ENCODE assay signal across 30 mouse cellular contexts in genomic region chr4:134269622-134270021, GRCm38 (mm10). TPM values are rescaled to one million over a fixed set of nuclear protein-coding genes. Genes with fewer than 3 reads are reported as not detected.
DNase-seq lines count a peak whose midpoint lies in the region; ATAC-seq and TF ChIP-seq lines count a peak whose summit lies in the region.
"Not testable (repeated sequence)": the region's sequence is repeated elsewhere in the genome, so short reads cannot be mapped to it uniquely, and the experiment has no call there.
"Had no signal": no experiment of that assay in that cellular context is flagged by ENCODE, and none has a peak within 500 bp of the region (broad histone marks: within the 10 kb centered on the region; RNA-seq: fewer than 3 reads in every experiment).

No protein-coding gene starts in this region.

- intact Hi-C loops in gastrocnemius, adult 2 months (cut with DNase I) = loop anchor here (10.0 kb wide), 1 partner anchor 205 kb away; no protein-coding TSS in a partner anchor

- H3K79me2 ChIP-seq in MEL (ENCODE audit: control insufficient read depth, insufficient read depth, low read length, poor library complexity) = not testable (repeated sequence)

- not testable (repeated sequence) for ATAC-seq in liver, embryonic 14.5 days (ENCODE audit: insufficient read depth); midbrain, embryonic 11.5 days (ENCODE audit: low FRiP score); stomach, postnatal 0 days (ENCODE audit: low FRiP score, low TSS enrichment)

- H3K27ac ChIP-seq in MEL (ENCODE audit: control insufficient read depth, low read depth, low read length); gastrocnemius, adult 2 months; kidney, adult 2 months (ENCODE audit: insufficient read depth, low read depth, low read length); liver, embryonic 14.5 days; midbrain, embryonic 11.5 days (ENCODE audit: low read depth, low read length); stomach, postnatal 0 days (replicated peaks): not testable (repeated sequence)

- H3K9ac ChIP-seq in MEL (ENCODE audit: control insufficient read depth, low read depth, low read length, poor library complexity, severe bottlenecking); liver, embryonic 14.5 days (replicated peaks); midbrain, embryonic 11.5 days (ENCODE audit: low read length); stomach, postnatal 0 days (ENCODE audit: low read length): not testable (repeated sequence)

- H3K4me2 ChIP-seq in liver, embryonic 14.5 days (ENCODE audit: low read depth); midbrain, embryonic 11.5 days; stomach, postnatal 0 days (replicated peaks; ENCODE audit: low read depth): not testable (repeated sequence)

- TF ChIP-seq RAD21 in MEL (IDR thresholded peaks at IDR 0.05; ENCODE audit: low read depth, low read length) = peak; percentile 48

- not testable (repeated sequence) for H3K4me3 ChIP-seq in MEL (ENCODE audit: control insufficient read depth in 1 of 2, insufficient read depth in 1 of 2, low read depth in 2 of 2, low read length in 2 of 2); gastrocnemius, adult 2 months; kidney, adult 2 months (ENCODE audit: insufficient read depth, low read depth, low read length); liver, embryonic 14.5 days (ENCODE audit: insufficient read depth in 1 of 2, low read depth in 2 of 2, low read length in 2 of 2); midbrain, embryonic 11.5 days (ENCODE audit: low read depth, low read length); stomach, postnatal 0 days (ENCODE audit: low read depth, low read length)

- H3K9me3 ChIP-seq in MEL (replicated peaks; ENCODE audit: insufficient read depth, low read length); liver, embryonic 14.5 days (ENCODE audit: control insufficient read depth, low read length); midbrain, embryonic 11.5 days (ENCODE audit: control insufficient read depth, low read length); stomach, postnatal 0 days (ENCODE audit: control insufficient read depth, low read length): not testable (repeated sequence)

- H3K27me3 ChIP-seq in MEL (ENCODE audit: control insufficient read depth in 1 of 2, insufficient read depth in 2 of 2, low read length in 2 of 2); kidney, adult 2 months (replicated peaks; ENCODE audit: control insufficient read depth, insufficient read depth, low read length); liver, embryonic 14.5 days (ENCODE audit: control insufficient read depth, insufficient read depth, low read length); midbrain, embryonic 11.5 days (ENCODE audit: control insufficient read depth, insufficient read depth, low read length); stomach, postnatal 0 days (ENCODE audit: control insufficient read depth, insufficient read depth, low read length): not testable (repeated sequence)

- not testable (repeated sequence) for TF ChIP-seq EP300 in MEL (IDR thresholded peaks at IDR 0.05; ENCODE audit: low read depth in 1 of 2, low read length in 2 of 2); liver, embryonic 14.5 days (IDR thresholded peaks at IDR 0.05; ENCODE audit: low read depth); stomach, postnatal 0 days (optimal IDR thresholded peaks at IDR 0.05)

- not testable (repeated sequence) for TF ChIP-seq POLR2A in MEL (IDR thresholded peaks at IDR 0.05; ENCODE audit: control insufficient read depth in 1 of 2, insufficient read depth in 1 of 2, low read depth in 1 of 2, low read length in 2 of 2, poor library complexity in 1 of 2); kidney, adult 2 months (IDR thresholded peaks at IDR 0.05; ENCODE audit: low read depth, low read length)

- peak; percentile 43 for DNase-seq in CD4-positive helper T cell, adult 2 months (ENCODE audit: low read depth, low spot score)
- DNase-seq in MEL (ENCODE audit: low read depth, low spot score) = peak; percentile 53
- not testable (repeated sequence) for DNase-seq in gastrocnemius, adult 2 months; kidney, adult 2 months; liver, embryonic 14.5 days (ENCODE audit: low read depth in 3 of 3, low spot score in 3 of 3); stomach, postnatal 0 days (ENCODE audit: low spot score)
- DNase-seq in midbrain, embryonic 11.5 days (ENCODE audit: low spot score, missing footprints) = peak; percentile 26

- H3K36me3 ChIP-seq in MEL (ENCODE audit: control insufficient read depth in 1 of 2, insufficient read depth in 2 of 2, low read length in 2 of 2) = peaks cover 0 to 10% of the 10 kb centered on the region in 2 experiments; a peak in 2 of 4 replicates
- H3K36me3 ChIP-seq in kidney, adult 2 months (ENCODE audit: control insufficient read depth, insufficient read depth, low read length); liver, embryonic 14.5 days (replicated peaks; ENCODE audit: control insufficient read depth, insufficient read depth, low read depth); midbrain, embryonic 11.5 days (ENCODE audit: control insufficient read depth, insufficient read depth, low read length); stomach, postnatal 0 days (ENCODE audit: control insufficient read depth, insufficient read depth, low read length): not testable (repeated sequence)

- H3K4me1 ChIP-seq in MEL (ENCODE audit: control insufficient read depth in 1 of 2, insufficient read depth in 2 of 2, low read length in 2 of 2) = peaks cover 4 to 12% of the 10 kb centered on the region in 2 experiments; a peak in 3 of 4 replicates
- not testable (repeated sequence) for H3K4me1 ChIP-seq in kidney, adult 2 months (ENCODE audit: control insufficient read depth, insufficient read depth, low read length); midbrain, embryonic 11.5 days (ENCODE audit: control insufficient read depth, insufficient read depth, low read length); stomach, postnatal 0 days (replicated peaks; ENCODE audit: control insufficient read depth, insufficient read depth)
- H3K4me1 ChIP-seq in liver, embryonic 14.5 days (replicated peaks; ENCODE audit: control insufficient read depth in 2 of 2, insufficient read depth in 2 of 2, low read length in 1 of 2) = peaks cover 16 to 20% of the 10 kb centered on the region in 2 experiments

- TF ChIP-seq CTCF in MEL (IDR thresholded peaks at IDR 0.05 in 2 of 3, conservative IDR thresholded peaks at IDR 0.05 in 1 of 3; ENCODE audit: control insufficient read depth in 1 of 3, insufficient read depth in 1 of 3, low read depth in 2 of 3, low read length in 3 of 3, poor library complexity in 1 of 3, severe bottlenecking in 1 of 3) = peak; percentile 38 to 67 (median 43)
- TF ChIP-seq CTCF in gastrocnemius, adult 2 months (IDR thresholded peaks at IDR 0.05) = peak; percentile 60
- TF ChIP-seq CTCF in kidney, adult 2 months (conservative IDR thresholded peaks at IDR 0.05; ENCODE audit: insufficient read depth, insufficient read length, low read depth, low read length) = 0 out of 2 replicates have a peak, but pooled peaks have one; percentile 29
- TF ChIP-seq CTCF in liver, embryonic 14.5 days (IDR thresholded peaks at IDR 0.05; ENCODE audit: low read depth) = peak; percentile 70
- peak; percentile 59 for TF ChIP-seq CTCF in stomach, postnatal 0 days (IDR thresholded peaks at IDR 0.05; ENCODE audit: low read depth)

RNA-seq across cellular contexts. Expression of gene Grrp1, which starts 15.7 kb away (rescaled TPM):
- not detected in 2 replicates for total RNA-seq in MEL (2012; rRNA removed)
- polyA plus RNA-seq in MEL (2012; ENCODE audit: insufficient read depth in 1 of 2, insufficient read length in 2 of 2, low read depth in 1 of 2, low replicate concordance in 2 of 2, missing spikeins in 1 of 2) = not detected
- 1 to 10 TPM; 1.7 to 3.1 TPM for total RNA-seq in gastrocnemius, adult 2 months (2021)
- 11.5 and 11.8 TPM in 2 replicates for polyA plus RNA-seq in kidney, adult 2 months (2012; rRNA removed)
- 0.77 and 1.1 TPM in 2 replicates for polyA plus RNA-seq in liver, embryonic 14.5 days (2012; rRNA removed)
- polyA plus RNA-seq in liver, embryonic 14.5 days (2014; fragmentation: Nextera tagmentation; extraction: Ambion mirVana) = 0.40 and 0.55 TPM in 2 replicates
- 4.2 and 5.1 TPM in 2 replicates for polyA plus RNA-seq in midbrain, embryonic 11.5 days (2014; fragmentation: Nextera tagmentation; extraction: Ambion mirVana)
- polyA plus RNA-seq in stomach, postnatal 0 days (2015; fragmentation: Nextera tagmentation; extraction: Ambion mirVana) = 3.7 and 4.2 TPM in 2 replicates
- total RNA-seq: granulocyte monocyte progenitor cell, adult 5-6 weeks; megakaryocyte, adult 5-6 weeks had no signal

RNA-seq across cellular contexts. Expression of gene Pdik1l, which starts 18.1 kb away (rescaled TPM):
- 13.0 and 14.3 TPM in 2 replicates for total RNA-seq in MEL (2012; rRNA removed)
- polyA plus RNA-seq in MEL (2012; ENCODE audit: insufficient read depth in 1 of 2, insufficient read length in 2 of 2, low read depth in 1 of 2, low replicate concordance in 2 of 2, missing spikeins in 1 of 2) = 10 to 100 TPM; 11.7 to 32.1 TPM
- 1 to 10 TPM; 3.2 TPM for total RNA-seq in gastrocnemius, adult 2 months (2021)
- 3.3 and 3.4 TPM in 2 replicates for polyA plus RNA-seq in kidney, adult 2 months (2012; rRNA removed)
- polyA plus RNA-seq in liver, embryonic 14.5 days (2012; rRNA removed) = 2.8 and 4.5 TPM in 2 replicates
- polyA plus RNA-seq in liver, embryonic 14.5 days (2014; fragmentation: Nextera tagmentation; extraction: Ambion mirVana) = 11.7 and 12.4 TPM in 2 replicates
- polyA plus RNA-seq in midbrain, embryonic 11.5 days (2014; fragmentation: Nextera tagmentation; extraction: Ambion mirVana) = 24.5 and 28.8 TPM in 2 replicates
- polyA plus RNA-seq in stomach, postnatal 0 days (2015; fragmentation: Nextera tagmentation; extraction: Ambion mirVana) = 8.3 and 8.4 TPM in 2 replicates

RNA-seq across cellular contexts. Expression of gene Gm30191, which starts 22.9 kb away (rescaled TPM):
- not detected in 2 replicates for total RNA-seq in MEL (2012; rRNA removed)
- not detected for polyA plus RNA-seq in MEL (2012; ENCODE audit: insufficient read depth in 1 of 2, insufficient read length in 2 of 2, low read depth in 1 of 2, low replicate concordance in 2 of 2, missing spikeins in 1 of 2)
- total RNA-seq in gastrocnemius, adult 2 months (2021) = not detected
- polyA plus RNA-seq in kidney, adult 2 months (2012; rRNA removed) = 0.27 TPM in 1 of 2 replicates, not detected in the other
- not detected in 2 replicates for polyA plus RNA-seq in liver, embryonic 14.5 days (2012; rRNA removed)
- not detected in 2 replicates for polyA plus RNA-seq in liver, embryonic 14.5 days (2014; fragmentation: Nextera tagmentation; extraction: Ambion mirVana)
- 0.22 TPM in 1 of 2 replicates, not detected in the other for polyA plus RNA-seq in midbrain, embryonic 11.5 days (2014; fragmentation: Nextera tagmentation; extraction: Ambion mirVana)
- polyA plus RNA-seq in stomach, postnatal 0 days (2015; fragmentation: Nextera tagmentation; extraction: Ambion mirVana) = not detected in 2 replicates
- total RNA-seq: adrenal gland, postnatal 10 days; gastrocnemius, postnatal 14 days; granulocyte monocyte progenitor cell, adult 5-6 weeks; heart, postnatal 36 days; hindbrain, postnatal 0 days; layer of hippocampus, adult 18-20 months; layer of hippocampus, postnatal 14 days; left cerebral cortex, adult 8-10 months; left cerebral cortex, postnatal 36 days; megakaryocyte, adult 5-6 weeks had no signal
- polyA plus RNA-seq: embryonic facial prominence, embryonic 11.5 days; forebrain, embryonic 13.5 days; heart, embryonic 10.5 days; heart, embryonic 15.5 days; intestine, embryonic 16.5 days; kidney, embryonic 14.5 days; limb, embryonic 13.5 days; liver, embryonic 12.5 days; lung, embryonic 15.5 days; midbrain, embryonic 12.5 days; neural tube, embryonic 14.5 days; stomach, embryonic 15.5 days had no signal

RNA-seq across cellular contexts. Expression of gene Zfp593, which starts 24.2 kb away (rescaled TPM):
- total RNA-seq in MEL (2012; rRNA removed) = 27.3 and 30.4 TPM in 2 replicates
- polyA plus RNA-seq in MEL (2012; ENCODE audit: insufficient read depth in 1 of 2, insufficient read length in 2 of 2, low read depth in 1 of 2, low replicate concordance in 2 of 2, missing spikeins in 1 of 2) = 10 to 100 TPM in 1 of 2 experiments, not detected in 1; 33.9 TPM
- total RNA-seq in gastrocnemius, adult 2 months (2021) = 1 to 10 TPM; 4.8 to 6.4 TPM
- polyA plus RNA-seq in kidney, adult 2 months (2012; rRNA removed) = 6.0 and 6.4 TPM in 2 replicates
- 5.6 and 6.4 TPM in 2 replicates for polyA plus RNA-seq in liver, embryonic 14.5 days (2012; rRNA removed)
- polyA plus RNA-seq in liver, embryonic 14.5 days (2014; fragmentation: Nextera tagmentation; extraction: Ambion mirVana) = 7.1 TPM in 2 replicates
- 16.8 and 17.0 TPM in 2 replicates for polyA plus RNA-seq in midbrain, embryonic 11.5 days (2014; fragmentation: Nextera tagmentation; extraction: Ambion mirVana)
- polyA plus RNA-seq in stomach, postnatal 0 days (2015; fragmentation: Nextera tagmentation; extraction: Ambion mirVana) = 12.1 and 12.6 TPM in 2 replicates

RNA-seq across cellular contexts. Expression of gene E130218I03Rik, which starts 26.2 kb away (rescaled TPM):
- total RNA-seq in MEL (2012; rRNA removed) = 1.6 and 2.8 TPM in 2 replicates
- polyA plus RNA-seq in MEL (2012; ENCODE audit: insufficient read depth in 1 of 2, insufficient read length in 2 of 2, low read depth in 1 of 2, low replicate concordance in 2 of 2, missing spikeins in 1 of 2) = 1 to 10 TPM in 1 of 2 experiments, not detected in 1; 1.6 TPM
- under 1 TPM in 1 of 2 experiments, not detected in 1; 0.26 TPM for total RNA-seq in gastrocnemius, adult 2 months (2021)
- not detected in 2 replicates for polyA plus RNA-seq in kidney, adult 2 months (2012; rRNA removed)
- not detected in 2 replicates for polyA plus RNA-seq in liver, embryonic 14.5 days (2012; rRNA removed)
- polyA plus RNA-seq in liver, embryonic 14.5 days (2014; fragmentation: Nextera tagmentation; extraction: Ambion mirVana) = not detected in 2 replicates
- 0.37 TPM in 1 of 2 replicates, not detected in the other for polyA plus RNA-seq in midbrain, embryonic 11.5 days (2014; fragmentation: Nextera tagmentation; extraction: Ambion mirVana)
- 0.21 and 0.31 TPM in 2 replicates for polyA plus RNA-seq in stomach, postnatal 0 days (2015; fragmentation: Nextera tagmentation; extraction: Ambion mirVana)
- total RNA-seq: adrenal gland, postnatal 10 days; gastrocnemius, postnatal 14 days; heart, postnatal 36 days; layer of hippocampus, adult 18-20 months; layer of hippocampus, postnatal 14 days; left cerebral cortex, adult 8-10 months; megakaryocyte, adult 5-6 weeks had no signal
- polyA plus RNA-seq: neural tube, embryonic 14.5 days; small intestine, adult 2 months had no signal
